Mouse (Mus musculus): ENCODE data around the gene Dynlt1f.
"Not testable (repeated sequence)": the region's sequence is repeated elsewhere in the genome, so short reads cannot be mapped to it uniquely, and the experiment has no call there.

DNA sequence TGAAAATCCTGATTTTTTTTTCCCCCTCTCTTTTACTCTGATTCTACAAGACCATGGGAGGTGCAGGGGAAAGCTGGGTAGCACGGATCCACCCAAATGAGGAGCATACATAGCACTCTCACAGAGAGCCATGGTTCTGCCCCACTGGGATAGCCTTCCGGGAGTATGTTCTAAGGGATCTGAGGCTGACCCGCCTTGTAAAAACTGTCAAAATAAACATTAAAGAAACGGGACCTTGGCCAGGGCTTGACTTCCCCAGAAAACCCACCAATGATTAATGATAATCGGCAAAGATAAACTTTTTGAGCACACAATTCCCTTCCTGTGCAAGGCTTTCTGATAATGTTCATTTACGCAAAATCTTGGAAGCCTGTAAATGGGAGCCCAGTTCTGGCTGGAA, 4.9 kb upstream of the Dynlt1f start:
- not testable (repeated sequence) for TF ChIP-seq CTCF (IDR thresholded peaks at IDR 0.05; ENCODE audit: low read depth, low read length); POLR2A (IDR thresholded peaks at IDR 0.05; ENCODE audit: borderline replicate concordance, low read depth, low read length)

All from bone marrow macrophage, adult 2 months (primary cell).